Mouse (Mus musculus) right cerebral cortex, postnatal 25 days (tissue): ENCODE measurements at regions not wholly inside any gene's neighbourhood (a gene's known extent, or its start where the extent isn't known, plus 50 kb on each side); places are given as distances from the start of the nearest gene placed in this dataset.

Source experiments
- DNase-seq: peaks from one replicate; pipeline ENCODE4 v3.0.0; 2022

DNA sequence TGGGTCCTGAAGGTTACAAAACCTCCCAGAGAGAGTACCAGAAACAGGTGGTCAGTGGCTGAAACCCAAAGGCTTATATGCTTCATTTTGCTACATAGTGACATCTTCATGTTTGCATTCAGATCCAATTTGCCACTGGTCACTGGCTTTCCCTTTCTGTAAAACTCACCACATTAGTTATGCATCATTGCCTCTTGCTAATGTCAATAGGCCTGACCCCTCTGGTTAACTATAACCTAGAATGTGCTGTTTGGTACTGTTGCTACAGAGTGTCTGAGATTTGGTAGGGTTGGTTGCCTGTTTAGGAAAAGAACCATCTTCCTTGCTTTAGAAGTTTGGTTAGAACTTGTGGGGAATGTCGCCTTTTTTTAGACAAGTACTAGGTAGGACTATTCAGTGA lies 136.3 kb upstream of the Rnf219 start:
- DNase-seq = no peak

- no peak for DNase-seq
Measured at GRCm38 (mm10) chr14:104649980-104650379, 127.5 kb upstream of the Rnf219 start.

DNA sequence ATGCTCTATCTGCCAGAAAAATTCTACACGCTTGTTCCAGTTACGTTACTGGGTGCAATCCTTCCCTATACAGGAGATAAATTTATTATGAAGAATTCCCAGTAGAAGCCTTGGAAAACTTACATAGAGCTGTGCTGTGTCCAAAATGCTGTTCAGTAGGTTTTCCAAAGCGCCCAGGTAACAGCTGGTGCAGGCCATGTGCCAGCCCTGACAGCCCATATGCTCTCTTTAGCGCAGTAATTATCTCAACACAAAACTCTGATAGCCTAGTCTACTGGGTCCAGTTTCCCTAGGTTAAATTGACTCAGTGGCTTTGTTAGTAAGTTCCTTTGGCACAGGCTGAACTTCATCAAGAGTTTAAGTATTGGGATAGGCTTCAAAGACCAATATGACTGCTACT lies 122.2 kb upstream of the Rnf219 start:
- no peak for DNase-seq

GRCm38 (mm10) chr14:104642783-104643182 lies 120.3 kb upstream of the Rnf219 start:
- no peak for DNase-seq

GRCm38 (mm10) chr14:104639300-104639699 lies 116.9 kb upstream of the Rnf219 start:
- DNase-seq = no peak

DNA sequence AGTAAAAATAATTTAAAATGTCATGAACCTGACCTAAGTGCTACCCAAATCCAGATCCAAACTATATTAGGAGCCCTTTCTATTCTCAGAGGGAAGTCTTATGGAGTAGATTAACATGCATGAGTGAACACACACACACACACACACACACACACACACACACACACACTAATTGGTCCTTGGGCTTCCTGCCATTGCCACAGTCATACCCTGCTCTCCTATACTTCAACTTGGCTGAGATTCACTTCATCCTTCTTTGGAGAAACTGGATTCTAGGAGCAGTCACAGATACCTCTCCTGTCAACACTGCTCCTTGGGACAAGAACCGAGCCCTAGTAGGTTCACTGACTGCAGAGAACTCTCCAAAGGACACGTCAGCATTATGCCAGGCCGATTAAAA lies 89.0 kb upstream of the Rnf219 start:
- no peak for DNase-seq

DNA sequence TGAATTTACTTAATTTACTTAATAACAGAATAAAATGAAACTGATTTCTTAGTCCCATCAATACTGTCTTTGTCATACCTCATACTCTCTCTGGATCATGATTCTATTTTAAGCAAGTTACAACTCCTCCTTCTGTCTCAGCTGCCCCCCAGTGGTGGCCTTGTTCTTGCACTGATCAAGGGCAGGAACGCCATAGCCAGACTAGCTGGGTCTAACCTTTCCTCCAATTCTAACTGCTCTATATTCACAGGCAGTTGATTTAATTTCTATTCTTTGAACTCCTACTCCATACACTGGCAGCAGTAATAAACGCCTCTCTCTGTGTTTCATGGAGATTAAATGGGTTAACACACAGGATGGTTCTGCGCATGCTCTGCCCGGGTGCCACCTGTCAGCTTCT lies 87.9 kb upstream of the Rnf219 start:
- no peak for DNase-seq

GRCm38 (mm10) chr14:104594851-104595250 lies 72.4 kb upstream of the Rnf219 start:
- no peak for DNase-seq
